Mouse (Mus musculus): ENCODE measurements at regions not wholly inside any gene's neighbourhood (a gene's known extent, or its start where the extent isn't known, plus 50 kb on each side); places are given as distances from the start of the nearest gene placed in this dataset.

- no peak for TF ChIP-seq CTCF (conservative IDR thresholded peaks at IDR 0.05; ENCODE audit: low read length)
- no peak for TF ChIP-seq NANOG (IDR thresholded peaks at IDR 0.05; ENCODE audit: borderline replicate concordance, low read length)
- no peak for TF ChIP-seq POU5F1 (IDR thresholded peaks at IDR 0.05; ENCODE audit: borderline replicate concordance, low read length)
These were observed 102.8 kb upstream of the Otud7a start for GRCm38 (mm10) chr7:63341716-63342115.
